In the genomic region with DNA sequence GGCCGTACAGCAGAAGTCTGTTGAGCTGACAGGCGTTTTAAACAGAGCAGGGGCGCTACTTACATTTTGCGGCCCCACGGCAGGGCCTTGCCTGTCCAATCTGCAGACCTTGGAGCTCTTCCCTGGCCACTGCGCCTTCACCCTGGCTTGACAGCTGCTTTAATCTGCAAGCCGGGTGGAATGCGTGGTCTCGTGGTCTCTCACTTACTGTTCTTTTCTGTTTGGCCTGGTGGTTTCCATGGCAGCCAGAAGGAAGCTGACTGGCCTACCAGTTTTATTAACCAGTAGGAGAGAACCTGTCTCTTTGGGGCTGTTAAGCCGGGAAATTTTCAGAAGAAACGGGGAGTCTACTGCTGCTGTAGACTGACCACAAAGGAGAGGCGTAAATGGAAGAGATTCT, we compare ENCODE assay signal across 8 mouse cellular contexts. TPM values are rescaled to one million over a fixed set of nuclear protein-coding genes. Genes with fewer than 3 reads are reported as not detected.
DNase-seq lines count a peak whose midpoint lies in the region; ATAC-seq lines count a peak whose summit lies in the region.

No protein-coding gene starts in this region.

- 20% methylated on average over 12 of the region's 12 CpGs for WGBS in lung, embryonic 16.5 days
- 43% methylated on average over 12 of the region's 12 CpGs for WGBS in limb, embryonic 11.5 days

- no peaks in the 10 kb centered on the region for H3K36me3 ChIP-seq in lung, embryonic 16.5 days (ENCODE audit: control insufficient read depth, insufficient read depth, low read length)
- H3K36me3 ChIP-seq in limb, embryonic 11.5 days (ENCODE audit: control insufficient read depth, insufficient read depth, low read length), result no peaks in the 10 kb centered on the region

- H3K4me3 ChIP-seq in lung, embryonic 16.5 days (ENCODE audit: low read length), result 0 out of 2 replicates have a peak overlapping the region, but pooled peaks have one; percentile 2
- H3K4me3 ChIP-seq in limb, embryonic 11.5 days (ENCODE audit: low read depth, low read length), result no peak overlapping the region

- no peak overlapping the region for H3K27ac ChIP-seq in lung, embryonic 16.5 days (ENCODE audit: low read length)
- H3K27ac ChIP-seq in limb, embryonic 11.5 days (replicated peaks; ENCODE audit: low read depth, low read length), result no peak overlapping the region

- DNase-seq in adrenal gland, postnatal 14 days, result peak; percentile 40
- no peak for DNase-seq in adrenal gland, postnatal 25 days
- no peak for DNase-seq in lung, postnatal 36 days
- peak; percentile 44 for DNase-seq in limb, embryonic 11.5 days (ENCODE audit: low spot score)
- peak; percentile 17 for DNase-seq in right cerebral cortex, postnatal 4 days
- no peak for DNase-seq in cerebellum, adult 8-10 months

- no peak overlapping the region for H3K9ac ChIP-seq in lung, embryonic 16.5 days (ENCODE audit: low read length)
- H3K9ac ChIP-seq in limb, embryonic 11.5 days (ENCODE audit: low read length), result no peak overlapping the region; the same call in 1 of the 2 replicates

- H3K4me2 ChIP-seq in lung, embryonic 16.5 days (ENCODE audit: low read depth, low read length), result 0 out of 2 replicates have a peak overlapping the region, but pooled peaks have one; percentile 7
- H3K4me2 ChIP-seq in limb, embryonic 11.5 days (ENCODE audit: low read depth, severe bottlenecking), result no peak overlapping the region

- H3K9me3 ChIP-seq in lung, embryonic 16.5 days (ENCODE audit: control insufficient read depth, low read length), result no peaks in the 10 kb centered on the region
- H3K9me3 ChIP-seq in limb, embryonic 11.5 days (ENCODE audit: control insufficient read depth, low read length), result no peaks in the 10 kb centered on the region

- no peaks in the 10 kb centered on the region; the same call in 1 of the 2 replicates for H3K27me3 ChIP-seq in lung, embryonic 16.5 days (ENCODE audit: control insufficient read depth, insufficient read depth, low read depth, low read length)
- no peaks in the 10 kb centered on the region for H3K27me3 ChIP-seq in limb, embryonic 11.5 days (ENCODE audit: control insufficient read depth, insufficient read depth, low read length)

- H3K4me1 ChIP-seq in lung, embryonic 16.5 days (replicated peaks; ENCODE audit: control insufficient read depth, insufficient read depth, low read length), result no peaks in the 10 kb centered on the region; the same call in 1 of the 2 replicates
- H3K4me1 ChIP-seq in limb, embryonic 11.5 days (ENCODE audit: control insufficient read depth, insufficient read depth, low read length), result peaks cover 3% of the 10 kb centered on the region; the same call in 1 of the 2 replicates

- ATAC-seq in lung, embryonic 16.5 days (ENCODE audit: low read depth), result no peak
- ATAC-seq in limb, embryonic 11.5 days (ENCODE audit: insufficient number of reproducible peaks, low FRiP score, low TSS enrichment, low read depth), result no peak
- ATAC-seq in cerebellum, adult (ENCODE audit: insufficient number of reproducible peaks, low FRiP score, low TSS enrichment), result no peak

RNA-seq across cellular contexts. Expression of a gene that starts 24.6 kb away (rescaled TPM):
- total RNA-seq in adrenal gland, postnatal 14 days (2021), result 52.7 and 54.6 TPM in 2 replicates
- total RNA-seq in adrenal gland, postnatal 25 days (2021), result 71.2 and 74.6 TPM in 2 replicates
- 43.1 and 45.8 TPM in 2 replicates for polyA plus RNA-seq in lung, embryonic 16.5 days (2015; fragmentation: Nextera tagmentation; extraction: Ambion mirVana)
- polyA plus RNA-seq in limb, embryonic 11.5 days (2014; fragmentation: Nextera tagmentation; extraction: Ambion mirVana), result 89.3 and 97.2 TPM in 2 replicates

RNA-seq across cellular contexts. Expression of a gene that starts 26.0 kb away (rescaled TPM):
- not detected in 2 replicates for total RNA-seq in adrenal gland, postnatal 14 days (2021)
- not detected in 2 replicates for total RNA-seq in adrenal gland, postnatal 25 days (2021)
- polyA plus RNA-seq in lung, embryonic 16.5 days (2015; fragmentation: Nextera tagmentation; extraction: Ambion mirVana), result 0.13 and 0.19 TPM in 2 replicates
- not detected in 2 replicates for polyA plus RNA-seq in limb, embryonic 11.5 days (2014; fragmentation: Nextera tagmentation; extraction: Ambion mirVana)

RNA-seq across cellular contexts. Expression of a gene that starts 57.9 kb away (rescaled TPM):
- total RNA-seq in adrenal gland, postnatal 14 days (2021), result 36.9 and 42.8 TPM in 2 replicates
- 45.3 and 49.3 TPM in 2 replicates for total RNA-seq in adrenal gland, postnatal 25 days (2021)
- 14.7 and 15.6 TPM in 2 replicates for polyA plus RNA-seq in lung, embryonic 16.5 days (2015; fragmentation: Nextera tagmentation; extraction: Ambion mirVana)
- polyA plus RNA-seq in limb, embryonic 11.5 days (2014; fragmentation: Nextera tagmentation; extraction: Ambion mirVana), result 10.8 and 14.2 TPM in 2 replicates

Comparison
In these comparisons a context has a peak if more than half of its experiments do, and no peak if none do; other contexts are left out.
1. DNase-seq: peak in adrenal gland, postnatal 14 days (single experiment), limb, embryonic 11.5 days (single experiment) and right cerebral cortex, postnatal 4 days (single experiment); none in adrenal gland, postnatal 25 days (single experiment), lung, postnatal 36 days (single experiment) and cerebellum, adult 8-10 months (single experiment).